Mouse (Mus musculus): ENCODE results near the gene Sbf2. TPM values are rescaled to one million over a fixed set of nuclear protein-coding genes. Genes with fewer than 3 reads are reported as not detected.

The Sbf2 gene
- total and polyA plus RNA-seq, 3 experiments = 1.3 to 4.4 TPM; not detected in 1

DNA sequence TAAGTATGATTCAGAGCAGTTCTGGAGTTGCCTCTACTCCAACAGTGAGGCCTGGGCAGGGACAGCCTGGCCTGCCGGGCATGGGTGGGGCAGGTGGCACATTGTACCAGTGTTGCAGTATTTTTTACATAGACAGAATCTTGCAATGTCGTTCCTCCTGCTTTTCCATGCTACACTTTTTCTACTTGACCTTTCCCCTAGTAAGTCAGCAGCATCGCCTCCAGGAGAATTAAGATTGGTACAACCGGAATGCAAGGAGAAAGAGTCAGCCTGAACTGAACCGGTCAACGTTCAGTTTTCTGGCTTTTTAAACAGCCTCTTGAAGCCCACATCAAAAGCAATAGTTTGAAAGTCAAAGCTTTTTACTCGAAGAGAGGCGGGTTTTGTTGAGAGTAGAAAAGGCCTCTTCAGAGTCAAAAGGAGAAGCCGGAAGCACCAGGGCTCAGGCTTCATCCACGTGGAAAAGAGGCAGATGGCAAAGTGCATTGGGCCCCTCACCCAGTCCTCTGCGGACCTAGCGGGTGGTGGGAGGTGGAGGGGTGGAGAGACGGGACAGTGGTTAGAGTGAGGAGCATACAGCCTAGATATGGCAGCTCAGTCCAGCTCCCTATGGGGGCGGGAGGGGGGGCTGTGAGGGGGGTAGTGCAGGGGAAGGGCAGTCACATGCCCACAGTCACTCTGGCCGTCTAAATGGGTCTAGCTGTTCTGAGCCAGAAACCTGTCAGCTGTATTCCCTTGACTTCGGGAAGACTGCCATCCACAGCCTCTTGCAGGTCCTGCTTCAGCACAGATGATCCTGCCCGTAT, 23.8 kb upstream of the Sbf2 start:
- no peak overlapping the region for H3K27ac ChIP-seq (ENCODE audit: control insufficient read depth, low read depth, low read length)
- no peaks in the 10 kb centered on the region for H3K27me3 ChIP-seq (ENCODE audit: control insufficient read depth in 1 of 2, insufficient read depth in 2 of 2, low read length in 2 of 2)
- H3K4me1 ChIP-seq (ENCODE audit: control insufficient read depth in 1 of 2, insufficient read depth in 2 of 2, low read length in 2 of 2) = no peaks in the 10 kb centered on the region
- H3K9ac ChIP-seq (ENCODE audit: control insufficient read depth, low read depth, low read length, poor library complexity, severe bottlenecking) = no peak overlapping the region
- H3K36me3 ChIP-seq (ENCODE audit: control insufficient read depth in 1 of 2, insufficient read depth in 2 of 2, low read length in 2 of 2) = no peaks in the 10 kb centered on the region
- TF ChIP-seq ZMIZ1 (IDR thresholded peaks at IDR 0.05; ENCODE audit: low read depth, low read length) = no peak
- TF ChIP-seq MYC (IDR thresholded peaks at IDR 0.05; ENCODE audit: low read depth, low read length) = no peak
- TF ChIP-seq BHLHE40 (IDR thresholded peaks at IDR 0.05; ENCODE audit: borderline replicate concordance, low read depth, low read length) = no peak
- TF ChIP-seq HCFC1 (IDR thresholded peaks at IDR 0.05; ENCODE audit: low read depth, low read length) = no peak
- TF ChIP-seq MEF2A (IDR thresholded peaks at IDR 0.05; ENCODE audit: extremely low read depth, insufficient replicate concordance, low read depth, low read length, poor library complexity, severe bottlenecking) = no peak
- TF ChIP-seq TCF12 (IDR thresholded peaks at IDR 0.05; ENCODE audit: low read depth, low read length) = no peak
- no peak for TF ChIP-seq GABPA (IDR thresholded peaks at IDR 0.05; ENCODE audit: low read depth, low read length)
- TF ChIP-seq KAT2A (conservative IDR thresholded peaks at IDR 0.05; ENCODE audit: low read depth, low read length) = no peak
- no peak for TF ChIP-seq USF1 (IDR thresholded peaks at IDR 0.05; ENCODE audit: low read depth, low read length)
- TF ChIP-seq MAZ (IDR thresholded peaks at IDR 0.05; ENCODE audit: low read depth, low read length) = no peak
- no peak for TF ChIP-seq RAD21 (IDR thresholded peaks at IDR 0.05; ENCODE audit: low read depth, low read length)
- TF ChIP-seq EP300 (IDR thresholded peaks at IDR 0.05; ENCODE audit: low read depth in 1 of 2, low read length in 2 of 2) = no peak
- no peak for TF ChIP-seq TAL1 (IDR thresholded peaks at IDR 0.05; ENCODE audit: low read length)
- TF ChIP-seq ETS1 (IDR thresholded peaks at IDR 0.05; ENCODE audit: low read depth, low read length) = no peak
- no peak for TF ChIP-seq NELFE (IDR thresholded peaks at IDR 0.05; ENCODE audit: low read depth, low read length)
- no peak for TF ChIP-seq MAX (IDR thresholded peaks at IDR 0.05; ENCODE audit: low read length)
- no peak for TF ChIP-seq NRF1 (IDR thresholded peaks at IDR 0.05; ENCODE audit: insufficient read depth, low read depth, low read length, poor library complexity, severe bottlenecking)
- TF ChIP-seq POLR2AphosphoS2 (IDR thresholded peaks at IDR 0.05; ENCODE audit: low read length) = no peak
- TF ChIP-seq ELF1 (IDR thresholded peaks at IDR 0.05; ENCODE audit: low read depth, low read length) = no peak
- no peak for TF ChIP-seq CHD1 (IDR thresholded peaks at IDR 0.05; ENCODE audit: low read depth, low read length)
- no peaks in the 10 kb centered on the region for H3K9me3 ChIP-seq (replicated peaks; ENCODE audit: insufficient read depth, low read length)
- H3K79me2 ChIP-seq (ENCODE audit: control insufficient read depth, insufficient read depth, low read length, poor library complexity) = no peaks in the 10 kb centered on the region
- DNase-seq (ENCODE audit: low read depth, low spot score) = no peak
- no peak overlapping the region for H3K4me3 ChIP-seq (ENCODE audit: control insufficient read depth in 1 of 2, insufficient read depth in 1 of 2, low read depth in 2 of 2, low read length in 2 of 2)
